Mouse (Mus musculus) spleen, adult 2 months (tissue): Measurements from ENCODE around the gene Adgrv1.

Experiments
- CTCF ChIP-seq: fragments of 200-500 bp; IDR thresholded peaks from 2 replicates; pipeline ENCODE4 v1.5.1; 2011; ENCODE audit warnings: mild to moderate bottlenecking, inconsistent platforms; ENCODE audit not compliant: insufficient read depth, insufficient read length, insufficient replicate concordance; ENCODE audit errors: extremely low read depth
- POLR2A ChIP-seq: fragments of 200-500 bp; IDR thresholded peaks from 2 replicates; pipeline ENCODE4 v1.6.1; 2011; ENCODE audit warnings: low read depth, low read length, inconsistent platforms

- TF ChIP-seq POLR2A (no peak), CTCF (no peak)
Observed at GRCm38 (mm10) chr13:81050911-81051310, 582.0 kb downstream of the Adgrv1 start.
